Mouse (Mus musculus) urinary bladder, postnatal 14 days (tissue): Measurements from ENCODE around the gene Gm5485.

Source experiments
- DNase-seq: peaks from one replicate; pipeline ENCODE4 v3.0.0; 2021; ENCODE audit warnings: low spot score

The Gm5485 gene

DNA sequence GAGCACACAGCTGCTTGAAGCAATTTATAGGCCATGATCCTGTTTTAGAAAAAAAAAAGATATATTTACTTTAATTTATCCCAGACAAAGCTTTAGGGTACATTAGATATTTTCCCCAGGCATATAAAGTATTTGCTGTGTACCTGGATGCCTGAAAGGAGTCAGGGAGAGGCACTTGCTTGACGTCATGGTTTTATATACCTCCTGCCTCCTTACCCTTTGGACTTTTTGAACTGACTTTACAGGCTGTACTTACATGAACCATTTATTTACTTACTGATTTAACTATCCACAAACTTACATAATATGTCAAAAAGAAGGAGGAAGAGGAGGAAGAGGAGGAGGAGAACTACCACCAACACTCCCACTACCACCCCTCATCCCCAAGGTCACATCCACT lies at the start of gene Gm5485:
Gene Gm5485 (minus strand): TSS at position 171 of the 400 bp plus-strand sequence.
- DNase-seq = no peak

DNA sequence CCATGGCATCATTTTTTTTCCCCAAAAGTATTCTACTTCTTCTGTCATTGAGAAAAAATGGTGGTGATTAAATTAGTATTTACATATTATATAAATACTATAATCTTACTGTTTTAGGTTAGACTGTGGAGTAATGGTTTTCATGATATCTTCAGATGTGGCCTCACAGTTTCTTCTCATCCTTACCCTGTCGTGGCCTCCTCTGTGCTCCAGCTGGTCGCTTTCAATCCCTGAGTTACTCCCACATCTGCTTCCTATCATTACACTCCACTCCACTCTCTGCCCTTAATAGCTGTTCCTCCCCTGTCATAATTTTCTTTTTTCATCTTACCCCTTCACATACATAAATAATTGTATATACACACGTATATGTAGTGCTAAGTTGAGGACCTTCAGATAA lies 41.0 kb upstream of the Gm5485 start:
- no peak for DNase-seq

DNA sequence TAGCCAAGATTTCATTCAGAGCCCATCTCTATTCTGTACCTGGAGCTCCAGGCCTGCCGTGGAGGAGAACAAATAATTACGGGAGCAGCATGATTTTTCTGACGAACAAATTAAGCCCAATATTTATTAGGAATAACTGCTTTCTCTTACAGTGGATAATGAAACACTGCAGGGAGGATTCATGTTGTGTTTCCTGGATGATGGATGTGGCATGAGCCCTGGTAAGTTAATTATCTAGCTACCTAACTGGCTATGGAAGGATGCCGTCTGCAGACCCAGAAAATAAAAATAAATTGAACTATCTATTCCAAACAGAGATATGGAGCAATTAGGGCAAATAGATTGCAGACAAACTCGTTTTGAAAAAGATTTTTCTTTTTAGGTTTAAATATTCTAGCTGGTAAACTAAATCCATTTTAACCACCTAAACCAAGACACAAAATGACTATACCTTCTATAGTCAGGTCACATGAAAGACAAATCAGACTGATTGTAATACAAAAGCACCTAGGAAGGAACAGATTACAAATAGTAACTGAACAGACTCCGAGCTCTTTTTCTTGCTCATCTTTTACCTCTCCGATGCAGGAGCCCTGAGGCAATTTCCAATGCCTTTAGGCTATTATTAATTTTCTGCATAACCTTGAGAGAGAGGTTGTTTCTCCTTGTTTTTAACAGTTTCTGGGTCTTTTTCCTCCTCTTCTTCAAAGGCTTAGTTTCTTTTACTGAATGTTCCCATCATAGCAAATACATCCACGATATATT lies 34.1 kb upstream of the Gm5485 start:
- DNase-seq = no peak

DNA sequence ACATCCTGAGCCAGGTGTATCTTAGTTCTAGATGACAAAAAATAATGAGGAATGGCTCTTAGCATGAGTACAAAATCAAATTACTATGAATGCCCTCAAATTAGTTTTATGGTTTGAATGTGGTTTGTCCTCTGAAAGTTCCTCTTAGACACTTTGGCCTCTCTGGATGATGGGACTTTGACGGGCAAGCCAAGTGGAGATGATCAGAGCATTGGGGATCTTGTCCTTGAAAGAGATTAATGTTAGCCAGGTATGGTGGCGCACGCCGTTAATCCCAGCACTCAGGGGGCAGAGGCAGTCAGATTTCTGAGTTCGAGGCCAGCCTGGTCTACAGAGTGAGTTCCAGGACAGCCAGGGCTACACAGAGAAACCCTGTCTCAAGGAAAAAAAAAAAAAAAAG lies 32.4 kb upstream of the Gm5485 start:
- no peak for DNase-seq

DNA sequence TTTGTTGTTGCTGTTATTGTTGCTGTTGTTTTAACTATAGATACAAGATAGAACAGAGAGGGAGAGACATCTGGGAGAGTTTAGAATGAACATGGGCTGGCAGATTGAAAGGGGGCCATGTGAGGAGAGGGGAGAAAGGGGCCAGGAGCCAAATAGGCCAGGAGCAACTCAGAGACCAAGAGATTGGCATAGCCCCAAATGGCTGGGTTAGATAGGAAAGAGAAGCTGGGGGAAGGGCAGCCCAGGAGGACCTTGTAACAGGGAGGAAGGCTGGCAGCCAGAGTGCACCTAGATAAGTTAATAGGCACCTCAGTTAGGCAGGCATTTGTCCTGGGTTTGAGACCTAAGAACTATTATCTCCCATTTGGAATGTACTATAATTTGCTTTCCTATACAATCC lies 25.3 kb upstream of the Gm5485 start:
- DNase-seq = no peak

DNA sequence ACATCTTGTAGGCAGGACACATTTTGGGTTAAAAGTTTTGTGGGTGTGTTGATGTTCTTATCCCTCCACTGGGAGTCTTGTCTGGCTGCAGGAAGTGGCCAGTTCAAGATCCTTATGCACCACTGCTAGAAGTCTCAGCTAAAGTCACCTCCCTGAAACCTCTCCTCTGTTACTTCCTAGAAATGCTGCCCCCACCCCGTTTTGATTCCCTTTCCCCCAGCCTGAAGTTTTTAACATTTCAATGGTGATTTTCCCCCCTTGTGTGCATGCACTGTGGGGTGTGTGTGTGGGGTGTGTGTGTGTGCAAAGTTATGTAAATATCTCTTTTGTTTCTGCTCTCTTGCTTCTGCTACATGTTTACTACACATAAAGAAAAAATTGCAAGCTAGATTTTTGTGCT lies 23.2 kb upstream of the Gm5485 start:
- no peak for DNase-seq

DNA sequence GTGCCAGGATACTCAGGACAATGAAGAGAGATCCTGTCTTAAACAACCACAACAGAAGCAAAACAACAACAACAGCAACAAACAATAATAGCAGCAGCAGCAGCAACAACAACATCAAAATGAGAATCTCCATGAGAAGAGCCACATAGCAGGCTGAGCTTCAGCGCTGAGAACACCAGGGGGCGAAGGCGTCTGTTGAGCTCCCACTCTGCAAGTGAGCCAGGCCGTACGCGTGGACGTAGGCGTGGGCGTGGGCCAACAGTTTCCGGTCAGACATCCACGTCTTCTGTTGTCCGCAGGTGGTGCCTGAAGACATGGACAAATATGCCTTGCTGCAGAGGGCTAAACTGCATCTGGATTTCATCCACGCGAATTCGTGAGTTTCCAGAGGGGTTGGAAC lies 18.8 kb upstream of the Gm5485 start, which contains the start of gene Morc1:
Gene Morc1 (plus strand): TSS at position 211 of the 400 bp plus-strand sequence.
- DNase-seq = no peak

DNA sequence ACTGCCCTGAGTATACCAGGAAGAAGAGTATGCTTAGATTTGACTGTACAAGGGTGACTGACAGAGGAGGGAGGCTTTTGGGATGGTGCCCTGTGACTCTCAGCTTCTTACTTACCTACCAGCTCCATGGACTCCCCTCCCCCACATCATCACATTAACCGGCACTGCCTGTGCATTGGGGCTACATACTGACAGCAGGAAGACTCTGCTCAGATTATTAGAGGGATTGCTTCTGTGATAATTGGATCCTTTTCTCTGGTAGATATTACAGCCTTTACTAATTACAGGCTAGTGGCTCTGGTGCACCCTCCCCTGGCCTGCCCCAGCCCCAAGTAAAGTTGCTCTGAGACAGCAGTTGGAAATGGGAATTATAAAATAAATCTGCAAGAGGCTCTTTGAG lies 17.2 kb upstream of the Gm5485 start:
- no peak for DNase-seq

DNA sequence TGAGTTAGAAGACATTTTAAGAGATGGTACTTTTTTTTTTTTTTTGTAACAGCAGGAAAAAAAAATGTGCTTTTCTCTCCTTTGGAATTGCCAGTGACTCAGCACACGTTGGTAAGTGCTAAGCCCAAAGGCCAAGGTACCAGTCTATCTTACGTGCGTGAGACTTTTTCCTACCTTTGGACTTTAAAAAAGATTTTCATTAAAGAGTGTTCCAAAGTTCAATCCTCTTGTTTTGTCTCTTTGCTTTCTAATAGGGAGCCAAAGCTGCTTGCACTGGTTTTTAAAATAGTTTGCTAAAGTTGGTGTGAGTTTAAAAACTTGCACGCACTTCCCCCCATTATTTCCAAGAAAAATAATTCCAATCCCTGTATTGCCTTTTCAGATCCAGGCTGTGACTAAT lies 11.9 kb upstream of the Gm5485 start:
- no peak for DNase-seq

DNA sequence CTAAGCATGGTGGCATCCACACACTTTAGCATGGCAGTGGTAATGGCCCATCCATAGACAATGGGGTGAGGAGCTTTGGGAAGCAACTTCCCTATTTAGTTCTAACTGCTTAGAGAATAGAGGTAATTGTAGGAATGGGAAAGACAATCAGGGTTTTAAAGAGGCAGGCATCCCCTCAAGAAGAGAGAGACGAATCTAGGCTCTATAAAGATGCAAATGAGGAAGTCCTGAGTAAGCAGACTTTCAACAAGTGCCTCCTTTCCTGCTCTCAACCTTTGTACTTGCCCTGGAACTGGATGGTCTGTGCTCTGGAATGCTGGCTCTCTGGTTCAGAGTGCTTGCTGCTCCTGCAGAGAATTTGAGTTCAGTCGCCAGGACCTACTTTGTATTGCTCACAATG lies 10.3 kb upstream of the Gm5485 start:
- DNase-seq = no peak

DNA sequence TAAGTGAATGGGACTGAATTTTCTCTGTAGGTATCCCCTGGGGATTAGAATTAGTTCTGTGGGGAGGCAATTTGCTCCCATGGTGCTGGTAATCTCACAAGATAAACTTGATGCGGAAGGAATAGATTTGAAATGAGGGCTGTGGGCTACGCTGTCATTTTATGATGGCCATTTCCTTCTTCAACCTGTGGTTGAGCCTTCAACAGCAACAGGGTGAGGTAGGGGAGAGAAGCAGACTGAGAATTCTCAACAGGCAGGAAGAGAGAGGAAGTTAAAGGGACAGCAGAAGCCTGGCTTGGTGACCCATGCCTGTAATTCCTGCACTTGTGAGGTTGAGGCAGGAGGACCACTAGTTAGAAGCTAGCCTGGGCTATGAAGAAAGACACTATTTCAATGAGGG lies 6.8 kb upstream of the Gm5485 start:
- no peak for DNase-seq

DNA sequence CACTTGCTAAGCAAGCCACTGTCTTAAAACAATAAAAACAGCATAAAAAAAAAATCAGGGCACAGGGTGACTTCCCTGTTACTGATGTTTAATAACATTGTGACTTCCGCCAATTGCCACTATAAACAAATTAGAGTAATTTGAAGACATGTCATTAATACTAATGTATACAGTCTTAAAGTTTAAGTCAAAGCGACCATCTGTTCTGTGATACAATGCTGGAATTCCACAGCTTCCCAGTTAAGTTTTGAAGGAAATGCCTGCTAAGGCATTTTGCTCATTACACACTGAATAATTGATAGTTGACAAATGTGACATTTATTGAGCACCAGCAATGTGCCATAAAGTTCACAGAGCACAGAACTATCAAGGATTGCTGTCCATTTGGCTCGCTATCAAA lies 6.3 kb upstream of the Gm5485 start:
- DNase-seq = no peak

DNA sequence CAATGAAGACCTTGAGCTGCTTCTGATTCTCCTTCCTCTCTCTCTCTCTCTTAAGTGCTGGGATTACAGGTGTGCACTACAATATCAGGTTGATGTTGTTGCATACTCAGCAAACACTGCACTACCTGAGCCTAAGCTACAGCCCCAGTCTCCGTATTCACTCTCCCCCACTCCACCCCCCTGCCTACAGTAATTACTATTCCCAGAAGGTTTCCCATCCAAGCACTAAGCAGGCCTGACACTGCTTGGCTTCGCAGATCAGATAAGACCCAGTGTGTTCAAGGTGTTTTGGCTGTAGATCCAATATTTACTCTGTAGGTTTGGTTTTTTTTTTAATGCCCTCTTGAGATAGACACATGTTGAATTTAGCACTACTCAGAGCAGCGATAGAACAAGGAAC lies 2.1 kb downstream of the Gm5485 start:
- DNase-seq = no peak

DNA sequence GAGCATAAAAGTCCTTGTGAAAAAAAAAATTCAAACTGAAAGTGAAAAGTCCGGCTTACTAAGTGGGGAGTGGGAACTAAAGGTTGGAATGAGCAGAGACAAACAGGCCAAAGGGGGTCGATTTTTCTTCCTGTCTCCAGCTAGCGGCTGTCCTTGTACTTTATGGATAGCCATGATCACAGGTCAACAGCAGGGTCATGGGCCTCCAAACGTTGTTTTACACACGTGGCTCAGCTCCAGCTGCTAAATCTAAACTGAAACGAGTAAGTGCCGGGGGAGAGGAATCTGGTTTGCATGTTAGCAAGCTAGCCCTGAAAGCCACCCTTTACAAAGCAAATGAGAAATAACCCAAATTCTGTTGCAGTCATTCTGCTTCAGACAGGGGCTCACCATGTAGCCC lies 2.6 kb downstream of the Gm5485 start:
- DNase-seq = no peak

DNA sequence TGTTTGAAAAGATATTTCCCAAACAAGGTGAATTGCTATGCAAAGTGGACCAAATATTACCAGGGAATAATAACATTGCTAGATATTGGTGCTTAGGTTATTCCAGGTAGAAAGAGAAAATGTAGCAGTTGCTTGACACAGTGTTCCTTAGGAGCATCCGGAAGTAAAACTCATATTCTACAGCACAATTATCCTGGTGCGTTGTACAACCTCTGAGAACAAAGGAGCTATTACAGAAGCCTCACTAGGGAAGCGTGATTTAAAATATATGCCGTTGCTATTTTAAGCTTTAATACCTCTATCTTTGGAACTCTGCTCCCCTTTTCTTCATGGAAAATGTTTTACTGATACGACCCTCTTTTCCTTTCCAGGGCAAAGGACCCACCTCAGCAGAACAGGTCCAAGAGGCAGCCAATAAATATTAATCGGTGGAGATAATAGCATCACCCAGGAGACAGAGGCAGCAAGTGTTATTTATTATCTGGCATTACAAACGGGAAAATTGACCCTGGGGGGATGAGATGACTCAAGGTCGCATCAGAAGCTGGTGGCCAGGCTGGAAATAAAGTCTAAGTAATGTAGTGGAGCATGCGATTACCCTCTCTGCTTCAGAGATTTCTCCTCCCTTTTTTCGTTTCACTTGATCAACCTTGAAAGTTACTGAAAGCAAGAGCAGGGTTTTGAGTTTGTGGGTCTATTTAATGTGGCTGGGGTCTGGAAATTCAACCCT lies 6.4 kb downstream of the Gm5485 start:
- no peak for DNase-seq

DNA sequence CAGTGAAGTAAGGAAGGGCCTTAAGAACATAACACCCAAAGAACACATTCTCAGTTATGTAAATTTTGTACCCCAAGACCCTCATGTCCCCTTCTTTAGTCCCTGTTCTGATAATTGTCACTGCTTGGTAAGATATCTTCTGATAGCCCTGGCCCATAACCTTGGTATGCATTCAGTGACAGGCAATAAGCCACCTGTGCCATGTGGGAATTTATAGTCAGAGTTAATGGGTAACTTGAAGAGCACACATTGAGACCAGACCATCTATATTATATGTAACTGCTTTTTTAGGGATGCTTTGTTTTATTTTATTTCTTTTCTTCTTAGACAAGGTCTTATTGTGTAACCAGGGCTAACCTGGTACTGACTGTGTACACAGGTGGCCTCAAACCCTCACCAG lies 8.2 kb downstream of the Gm5485 start:
- DNase-seq = no peak

DNA sequence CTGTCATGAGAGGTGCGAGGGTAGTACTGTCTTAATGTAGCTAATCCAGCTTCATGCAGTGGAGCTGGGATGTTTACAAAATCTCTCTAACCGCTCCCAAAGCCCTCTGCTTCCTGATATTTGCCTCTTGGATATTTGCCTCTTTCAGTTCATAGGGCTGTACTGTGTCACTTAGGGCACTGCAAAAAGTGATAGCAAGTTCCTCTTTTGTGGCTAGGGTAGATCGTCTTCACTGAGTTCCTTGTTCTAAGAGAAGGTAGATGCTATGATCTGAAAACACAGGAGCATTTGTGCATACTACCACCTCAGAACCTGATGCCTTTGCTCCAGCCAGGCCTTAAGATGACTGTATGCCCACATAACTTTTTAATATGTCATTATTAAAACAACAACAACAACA lies 8.8 kb downstream of the Gm5485 start:
- no peak for DNase-seq

DNA sequence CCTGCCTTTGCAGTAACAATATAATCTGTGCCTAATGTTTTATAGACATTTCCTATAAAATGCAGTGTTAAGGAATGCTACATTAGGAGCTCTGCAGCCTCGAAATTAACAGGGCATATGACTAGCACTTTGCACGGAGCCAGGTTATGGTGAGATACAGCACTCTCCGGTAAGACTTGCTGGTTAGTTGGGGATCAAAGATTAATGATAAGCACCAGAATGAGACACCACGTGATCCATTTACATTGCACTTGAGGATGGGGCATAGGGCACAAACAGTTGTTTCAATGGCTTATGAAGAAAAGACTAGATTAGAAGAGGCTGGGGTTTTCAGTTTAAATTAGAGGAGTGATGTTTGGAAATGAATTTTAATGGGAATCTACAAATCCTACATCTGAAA lies 9.3 kb downstream of the Gm5485 start:
- DNase-seq = no peak

DNA sequence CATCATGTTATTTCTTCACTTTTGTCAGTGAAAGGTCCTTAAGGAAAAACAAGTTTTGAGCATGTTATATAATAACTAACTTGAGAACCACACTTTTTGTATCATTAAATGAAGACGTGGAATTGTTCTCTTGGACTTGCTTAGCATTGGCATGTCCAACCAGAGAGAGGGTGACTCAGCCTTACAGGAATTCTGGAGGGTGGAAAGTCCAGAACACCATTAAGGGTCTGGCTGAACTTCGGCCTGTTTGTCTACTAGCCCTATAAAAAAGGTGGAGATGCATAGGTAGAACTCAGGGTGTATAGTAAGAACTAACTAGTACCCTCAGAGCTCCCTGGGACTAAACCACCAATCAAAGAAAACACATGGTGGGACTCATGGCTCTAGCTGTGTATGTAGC lies 16.9 kb downstream of the Gm5485 start:
- DNase-seq = no peak

DNA sequence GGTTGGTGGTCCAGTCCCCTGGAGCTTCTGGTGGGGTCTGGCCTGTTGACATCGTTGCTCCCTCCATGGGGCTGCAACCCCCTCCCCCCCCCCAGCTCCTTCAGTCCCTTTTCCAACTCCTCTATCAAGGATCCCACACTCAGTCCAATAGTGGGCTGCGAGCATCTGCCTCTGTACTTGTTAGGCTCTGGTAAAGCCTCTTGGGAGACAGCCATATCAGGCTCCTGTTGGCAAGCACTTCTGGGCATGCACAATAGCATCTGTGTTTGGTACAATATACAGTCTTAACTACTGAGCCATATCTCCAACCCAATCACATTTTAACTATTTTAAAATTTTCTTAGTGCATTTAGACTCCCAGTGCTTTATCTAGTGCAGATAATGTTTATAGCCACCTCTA lies 25.2 kb downstream of the Gm5485 start:
- no peak for DNase-seq

DNA sequence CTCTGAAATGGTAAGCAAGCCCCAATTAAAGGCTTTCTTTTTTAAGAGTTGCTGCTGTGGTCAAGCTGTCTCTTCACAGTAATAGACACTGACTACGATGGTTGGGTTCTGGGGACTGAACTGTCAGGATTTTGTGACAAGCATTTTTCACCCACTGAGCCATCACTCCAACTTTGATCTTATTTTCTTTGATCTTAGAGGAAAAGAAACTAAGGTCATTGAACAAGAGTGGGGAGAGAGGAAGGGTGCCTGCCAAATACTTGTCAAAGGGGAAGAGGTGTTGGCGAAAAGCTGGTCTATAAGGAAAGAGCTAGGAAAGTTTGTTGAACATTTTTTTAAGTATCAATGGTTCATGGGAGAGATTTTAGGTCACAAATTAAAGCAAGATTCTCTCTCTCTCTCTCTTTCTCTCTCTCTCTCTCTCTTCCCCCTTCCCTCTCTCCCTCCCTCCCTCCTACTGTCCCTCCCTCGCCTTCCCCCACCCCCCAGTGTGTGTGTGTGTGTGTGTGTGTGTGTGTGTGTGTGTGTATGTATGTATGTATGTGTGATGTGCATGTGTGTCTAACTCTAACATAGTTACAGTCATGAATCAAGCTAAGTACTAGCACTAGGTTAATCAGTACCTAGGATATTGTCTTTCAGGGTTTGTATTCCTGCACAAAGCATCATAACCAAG lies 28.5 kb downstream of the Gm5485 start:
- DNase-seq = no peak

DNA sequence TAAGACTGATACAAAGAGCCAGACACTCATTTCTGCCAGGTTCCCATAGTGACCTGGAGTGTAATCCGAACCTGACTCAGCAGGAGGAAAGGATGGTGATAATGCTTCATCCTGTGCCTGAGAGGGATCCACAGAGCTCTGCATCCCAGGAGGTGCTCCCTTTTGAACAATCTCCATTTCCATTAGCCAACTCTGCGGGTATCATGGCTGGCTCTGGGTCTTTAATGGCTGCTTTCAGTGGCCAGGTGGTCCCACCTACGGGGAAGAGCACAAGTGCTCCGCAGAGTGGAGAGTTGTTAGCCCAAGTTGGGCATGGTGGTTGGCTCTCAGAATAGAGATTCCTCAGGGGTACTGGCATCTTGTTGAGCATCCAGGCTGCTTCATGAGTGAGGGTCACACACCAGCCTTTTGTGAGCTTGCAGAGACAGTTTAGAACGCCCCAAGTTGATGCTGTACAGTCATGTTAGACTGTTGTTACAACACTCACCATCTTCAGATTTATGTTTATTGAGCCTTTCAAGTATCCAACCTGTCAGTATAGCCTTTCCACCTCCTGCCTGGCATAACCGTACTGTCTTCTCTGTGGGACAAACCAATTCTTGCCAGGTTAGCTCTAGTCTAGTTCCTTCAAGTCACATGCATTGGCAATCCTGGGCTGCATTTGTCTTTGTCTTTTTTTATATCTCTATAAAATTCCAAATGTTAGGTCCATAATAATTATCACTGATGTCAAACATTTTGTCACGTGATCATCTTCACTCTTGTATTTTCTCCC lies 38.3 kb downstream of the Gm5485 start:
- DNase-seq = no peak
